Mouse (Mus musculus): ENCODE measurements around the gene Glis1.

Glis1 gene

DNA sequence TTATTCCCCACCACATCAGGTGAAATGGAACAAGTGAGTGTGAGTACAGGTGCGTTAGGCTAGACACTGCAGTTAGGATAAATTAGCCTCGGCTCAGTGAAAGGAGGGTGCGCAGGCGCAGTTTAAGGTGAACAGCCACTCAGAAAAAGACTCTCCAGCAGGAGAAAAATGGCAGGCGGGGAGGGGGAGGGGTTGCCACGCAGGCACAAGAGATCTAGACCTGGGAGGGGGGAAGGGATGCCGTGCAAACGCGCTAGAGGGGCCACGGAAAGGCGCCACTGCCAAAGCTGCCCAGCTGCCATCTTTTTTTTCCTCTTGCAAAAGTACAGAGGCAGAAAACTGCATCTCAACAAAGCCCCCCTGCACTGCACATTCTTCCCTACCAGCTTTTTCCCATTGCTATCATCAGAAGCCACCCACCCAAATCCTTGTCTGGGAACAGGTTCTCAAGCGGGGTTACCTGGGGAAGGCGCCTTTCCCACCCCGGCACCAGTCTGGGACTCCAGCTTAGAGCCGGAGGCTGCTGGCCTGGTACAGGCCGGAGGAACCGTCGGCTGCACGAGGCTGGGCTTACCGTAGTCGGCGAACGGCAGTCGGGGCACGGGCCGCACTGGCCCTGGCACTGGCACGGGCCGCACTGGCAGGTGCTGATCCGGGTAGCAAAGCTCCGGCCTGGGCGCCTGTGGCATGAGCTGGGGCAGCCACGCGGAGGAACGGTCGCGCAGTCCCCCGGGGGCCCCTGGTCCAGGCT, 248.8 kb downstream of the Glis1 start:
- no peak for DNase-seq (ENCODE audit: low read depth, low spot score)

- DNase-seq (ENCODE audit: low read depth, low spot score) = no peak
These were observed 249.7 kb downstream of the Glis1 start, which contains the start of gene Dmrtb1 for GRCm38 (mm10) chr4:107684130-107684529. Gene Dmrtb1, minus strand, starts transcription at chr4:107684230.
